ENCODE assay signal across 8 mouse cellular contexts in genomic region chr5:121383857-121384756, GRCm38 (mm10). TPM values are rescaled to one million over a fixed set of nuclear protein-coding genes. Genes with fewer than 3 reads are reported as not detected.
A peak's percentile ranks its signal among the peaks of the same experiment; 100 is the strongest.
DNase-seq lines count a peak whose midpoint lies in the region; ATAC-seq and TF ChIP-seq lines count a peak whose summit lies in the region.

No protein-coding gene starts in this region.

- peaks cover 41% of the 10 kb centered on the region for H3K36me3 ChIP-seq in G1E (replicated peaks)
- H3K36me3 ChIP-seq in heart, embryonic 13.5 days = peaks cover 45% of the 10 kb centered on the region
- peaks cover 35% of the 10 kb centered on the region for H3K36me3 ChIP-seq in liver, postnatal 0 days (replicated peaks; ENCODE audit: insufficient read depth, low read length)
- H3K36me3 ChIP-seq in stomach, embryonic 15.5 days = peaks cover 25% of the 10 kb centered on the region

- TF ChIP-seq CTCF in G1E (IDR thresholded peaks at IDR 0.05; ENCODE audit: low read depth, low read length) = no peak
- no peak for TF ChIP-seq CTCF in liver, postnatal 0 days (IDR thresholded peaks at IDR 0.05; ENCODE audit: low read depth)

- peak; percentile 50 to 56 for DNase-seq in heart, adult 18-20 months
- DNase-seq in heart, postnatal 14 days = no peak
- DNase-seq in G1E (ENCODE audit: low spot score) = no peak
- DNase-seq in liver, postnatal 0 days = no peak
- DNase-seq in urinary bladder, adult 2 months (ENCODE audit: low spot score) = no peak

- WGBS in heart, embryonic 13.5 days = 48% methylated on average over 10 of the region's 10 CpGs
- 52% methylated on average over 10 of the region's 10 CpGs for WGBS in liver, postnatal 0 days (ENCODE audit: insufficient replicate concordance)
- WGBS in stomach, embryonic 15.5 days = 47% methylated on average over 10 of the region's 10 CpGs

- peak overlapping the region; percentile 78; the same call in 1 of the 2 replicates for H3K4me3 ChIP-seq in G1E (ENCODE audit: low read depth, low read length)
- H3K4me3 ChIP-seq in heart, embryonic 13.5 days = peak overlapping the region; percentile 79
- H3K4me3 ChIP-seq in liver, postnatal 0 days (ENCODE audit: low read depth, low read length) = peak overlapping the region; percentile 65
- H3K4me3 ChIP-seq in stomach, embryonic 15.5 days (replicated peaks) = peak overlapping the region; percentile 72

- H3K9me3 ChIP-seq in G1E (replicated peaks) = peaks cover 7% of the 10 kb centered on the region
- H3K9me3 ChIP-seq in heart, embryonic 13.5 days = peaks cover 4% of the 10 kb centered on the region; the same call in 1 of the 2 replicates
- H3K9me3 ChIP-seq in liver, postnatal 0 days (ENCODE audit: low read length) = no peaks in the 10 kb centered on the region
- H3K9me3 ChIP-seq in stomach, embryonic 15.5 days = no peaks in the 10 kb centered on the region

- no peak for ATAC-seq in G1E (ENCODE audit: extremely low read depth, insufficient number of reproducible peaks, low FRiP score, poor library complexity, severe bottlenecking)
- no peak for ATAC-seq in heart, embryonic 13.5 days (ENCODE audit: extremely low read depth, insufficient number of reproducible peaks, low FRiP score, low TSS enrichment)
- ATAC-seq in liver, postnatal 0 days = no peak
- no peak for ATAC-seq in stomach, embryonic 15.5 days (ENCODE audit: insufficient read depth, low FRiP score, low read depth)
- ATAC-seq in megakaryocyte progenitor cell, adult 5-6 weeks (replicated peaks; ENCODE audit: poor library complexity) = no peak

- H3K4me2 ChIP-seq in heart, embryonic 13.5 days = peak overlapping the region; percentile 82
- H3K4me2 ChIP-seq in liver, postnatal 0 days (ENCODE audit: low read depth, low read length) = peak overlapping the region; percentile 79
- H3K4me2 ChIP-seq in stomach, embryonic 15.5 days = peak overlapping the region; percentile 83

- peak overlapping the region; percentile 92 for H3K9ac ChIP-seq in heart, embryonic 13.5 days
- peak overlapping the region; percentile 76 for H3K9ac ChIP-seq in liver, postnatal 0 days (replicated peaks)
- peak overlapping the region; percentile 66; the same call in 1 of the 2 replicates for H3K9ac ChIP-seq in stomach, embryonic 15.5 days

- no peak for TF ChIP-seq EP300 in liver, postnatal 0 days (IDR thresholded peaks at IDR 0.05; ENCODE audit: low read depth)

- intact Hi-C loops in heart, postnatal 14 days (cut with DNase I) = no loop called here

- H3K27ac ChIP-seq in heart, embryonic 13.5 days (replicated peaks) = peak overlapping the region; percentile 95
- peak overlapping the region; percentile 93 for H3K27ac ChIP-seq in liver, postnatal 0 days (ENCODE audit: low read depth)
- peak overlapping the region; percentile 89 for H3K27ac ChIP-seq in stomach, embryonic 15.5 days

- peaks cover 38% of the 10 kb centered on the region for H3K4me1 ChIP-seq in G1E (ENCODE audit: insufficient read depth, low read depth, low read length)
- H3K4me1 ChIP-seq in heart, embryonic 13.5 days = peaks cover 39% of the 10 kb centered on the region
- peaks cover 13% of the 10 kb centered on the region for H3K4me1 ChIP-seq in liver, postnatal 0 days (ENCODE audit: insufficient read depth)
- H3K4me1 ChIP-seq in stomach, embryonic 15.5 days = peaks cover 16% of the 10 kb centered on the region; the same call in 1 of the 2 replicates

- H3K27me3 ChIP-seq in G1E (ENCODE audit: insufficient read depth, low read length) = 0 out of 2 replicates have a peak, but pooled peaks cover 3% of the 10 kb centered on the region
- H3K27me3 ChIP-seq in heart, embryonic 13.5 days (replicated peaks) = no peaks in the 10 kb centered on the region
- H3K27me3 ChIP-seq in liver, postnatal 0 days (ENCODE audit: insufficient read depth, low read length) = no peaks in the 10 kb centered on the region
- no peaks in the 10 kb centered on the region for H3K27me3 ChIP-seq in stomach, embryonic 15.5 days (replicated peaks)

RNA-seq across cellular contexts. Expression of gene Trafd1, which starts 1.3 kb away (rescaled TPM):
- 10 to 100 TPM; 61.2 to 68.8 TPM for total RNA-seq in heart, adult 18-20 months (2021)
- total RNA-seq in heart, postnatal 14 days (2021) = 10 to 100 TPM; 50.3 to 55.4 TPM
- total RNA-seq in G1E (2014; fragmentation: Nextera tagmentation) (13.2 and 16.0 TPM in 2 replicates), G1E (2017) (18.8 and 20.3 TPM in 2 replicates)
- polyA plus RNA-seq in G1E (2012) = 15.2 and 17.5 TPM in 2 replicates
- polyA plus RNA-seq in heart, embryonic 13.5 days (2015; fragmentation: Nextera tagmentation; extraction: Ambion mirVana) = 69.5 and 76.5 TPM in 2 replicates
- 28.6 and 30.6 TPM in 2 replicates for polyA plus RNA-seq in liver, postnatal 0 days (2015; fragmentation: Nextera tagmentation; extraction: Ambion mirVana)
- polyA plus RNA-seq in stomach, embryonic 15.5 days (2015; fragmentation: Nextera tagmentation; extraction: Ambion mirVana) = 67.8 and 70.6 TPM in 2 replicates
- total RNA-seq in megakaryocyte progenitor cell, adult 5-6 weeks (2015) = 29.1 and 36.4 TPM in 2 replicates
- 37.5 and 38.5 TPM in 2 replicates for total RNA-seq in megakaryocyte progenitor cell, adult 5-6 weeks (2017)
- polyA plus RNA-seq in urinary bladder, adult 2 months (2012; rRNA removed) = 106 and 115 TPM in 2 replicates

RNA-seq across cellular contexts. Expression of gene Naa25, which starts 13.6 kb away (rescaled TPM):
- 10 to 100 TPM; 22.4 to 23.1 TPM for total RNA-seq in heart, adult 18-20 months (2021)
- total RNA-seq in heart, postnatal 14 days (2021) = 10 to 100 TPM; 20.6 to 21.5 TPM
- total RNA-seq in G1E (2014; fragmentation: Nextera tagmentation) = 43.3 and 57.6 TPM in 2 replicates
- 44.1 and 45.9 TPM in 2 replicates for total RNA-seq in G1E (2017)
- polyA plus RNA-seq in G1E (2012) = 5.8 and 7.2 TPM in 2 replicates
- polyA plus RNA-seq in heart, embryonic 13.5 days (2015; fragmentation: Nextera tagmentation; extraction: Ambion mirVana) = 30.4 and 34.7 TPM in 2 replicates
- 12.5 and 12.9 TPM in 2 replicates for polyA plus RNA-seq in liver, postnatal 0 days (2015; fragmentation: Nextera tagmentation; extraction: Ambion mirVana)
- polyA plus RNA-seq in stomach, embryonic 15.5 days (2015; fragmentation: Nextera tagmentation; extraction: Ambion mirVana) = 40.2 and 41.8 TPM in 2 replicates
- 35.9 and 39.7 TPM in 2 replicates for total RNA-seq in megakaryocyte progenitor cell, adult 5-6 weeks (2015)
- 66.4 and 80.6 TPM in 2 replicates for total RNA-seq in megakaryocyte progenitor cell, adult 5-6 weeks (2017)
- 15.8 and 17.2 TPM in 2 replicates for polyA plus RNA-seq in urinary bladder, adult 2 months (2012; rRNA removed)

Comparison
In these comparisons a context has a peak if more than half of its experiments do, and no peak if none do; other contexts are left out.
1. DNase-seq: peak in heart, adult 18-20 months (2 of 2); none in heart, postnatal 14 days (0 of 2), G1E (single experiment), liver, postnatal 0 days (single experiment) and urinary bladder, adult 2 months (single experiment).
2. Peak in every context shown above with its lines, with median percentiles within 50 percentile points of each other: H3K4me3 ChIP-seq, H3K27ac ChIP-seq, H3K4me2 ChIP-seq and H3K9ac ChIP-seq.